Mouse (Mus musculus) splenic B cell, adult 2 months (primary cell): ENCODE results near the gene Cela1.
A peak's percentile ranks its signal among the peaks of the same experiment; 100 is the strongest.

Experiments
- DNase-seq: peaks from one replicate; pipeline ENCODE4 v3.0.0-alpha.2; 2011; ENCODE audit warnings: low read depth, low spot score
- H3K27me3 ChIP-seq: 2 replicates; pipeline ENCODE4 v1.6.1; 2012; ENCODE audit warnings: mild to moderate bottlenecking, low read length, moderate library complexity, mixed read lengths; ENCODE audit not compliant: control insufficient read depth, poor library complexity, insufficient read depth, severe bottlenecking
- H3K36me3 ChIP-seq: 2 replicates; pipeline ENCODE4 v1.6.1; 2012; ENCODE audit warnings: mild to moderate bottlenecking, low read length, moderate library complexity, mixed read lengths; ENCODE audit not compliant: control insufficient read depth, poor library complexity, insufficient read depth, severe bottlenecking

Gene Cela1

DNA sequence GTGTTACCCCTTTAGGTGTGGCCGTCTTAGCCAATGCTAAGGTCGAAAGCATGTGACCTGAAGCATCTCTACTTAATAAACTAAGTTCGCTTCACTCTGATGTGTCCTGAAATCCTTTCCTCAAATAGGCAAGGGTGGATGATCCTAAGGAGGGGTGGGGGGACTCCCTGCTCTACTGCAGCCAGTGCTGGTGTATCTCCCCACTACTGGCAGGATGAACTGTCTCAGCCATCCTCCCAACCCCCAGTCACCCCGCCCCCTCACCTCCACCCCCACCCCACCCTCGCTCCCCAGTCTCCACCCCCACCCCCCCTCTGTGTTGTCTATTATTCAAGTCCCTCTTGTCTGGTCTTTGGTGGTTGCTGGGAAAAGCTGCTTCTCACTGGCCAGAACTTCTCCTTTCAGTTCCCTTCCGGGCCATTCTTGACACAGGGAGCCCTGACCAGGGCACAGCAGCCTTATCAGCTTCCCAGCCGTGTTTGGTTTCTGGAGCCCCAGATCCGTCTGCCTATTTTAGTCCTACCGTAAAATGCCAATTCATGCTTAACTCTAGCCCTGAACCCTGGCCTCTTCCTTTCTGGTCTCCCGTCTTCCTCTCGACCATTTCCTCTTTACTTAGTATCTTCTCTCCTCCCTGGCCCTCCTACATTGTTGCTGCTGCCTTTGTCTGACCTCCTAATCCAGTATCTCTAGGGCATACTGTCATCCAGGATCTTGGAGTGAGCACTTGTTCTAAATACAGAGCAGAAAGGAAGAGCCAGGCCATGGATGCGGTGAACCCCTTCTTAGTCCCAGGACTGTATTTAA is 13.9 kb downstream of the Cela1 start:
- no peaks in the 10 kb centered on the region for H3K27me3 ChIP-seq
- peak; percentile 50 for DNase-seq
- no peaks in the 10 kb centered on the region for H3K36me3 ChIP-seq

DNA sequence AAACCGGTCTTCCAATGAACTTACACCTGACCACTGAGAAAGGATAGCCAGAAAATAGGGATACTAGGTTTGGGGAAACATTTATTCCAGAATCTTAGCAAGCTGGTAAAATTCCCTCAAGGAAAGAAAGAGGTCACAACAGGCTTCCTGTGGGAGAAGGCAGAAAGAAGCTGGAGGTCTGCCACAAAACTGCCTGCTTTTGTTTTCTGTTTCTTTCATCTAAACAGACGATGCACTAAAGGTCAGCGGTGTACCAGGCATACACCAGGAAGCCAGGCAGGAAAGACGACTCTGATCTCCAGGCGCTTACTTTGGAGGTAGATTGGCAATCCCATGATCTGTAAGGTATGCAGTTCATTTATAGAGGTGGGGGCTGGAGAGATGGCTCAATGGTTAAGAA is 16.9 kb downstream of the Cela1 start:
- H3K36me3 ChIP-seq, result no peaks in the 10 kb centered on the region
- no peaks in the 10 kb centered on the region for H3K27me3 ChIP-seq
- DNase-seq, result no peak

DNA sequence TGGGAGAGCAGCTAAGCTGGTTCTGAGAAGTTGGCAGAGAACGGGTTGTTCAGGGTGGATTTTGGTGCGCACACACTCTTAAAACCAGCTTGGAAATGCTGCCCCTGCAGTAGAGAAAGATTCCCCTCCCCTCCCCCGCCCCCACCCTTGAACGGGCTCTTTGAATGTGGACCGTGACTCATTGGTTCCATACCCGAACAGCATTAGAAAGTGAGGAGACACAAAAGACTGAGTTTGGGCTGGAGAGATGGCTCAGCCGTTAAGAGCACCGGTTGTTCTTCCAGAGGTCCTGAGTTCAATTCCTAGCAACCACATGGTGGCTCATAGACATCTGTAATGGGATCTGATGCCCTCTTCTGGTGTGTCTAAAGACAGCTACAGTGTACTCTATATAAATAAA is 17.7 kb downstream of the Cela1 start:
- peak; percentile 42 for DNase-seq
- H3K27me3 ChIP-seq, result no peaks in the 10 kb centered on the region
- H3K36me3 ChIP-seq, result no peaks in the 10 kb centered on the region

DNA sequence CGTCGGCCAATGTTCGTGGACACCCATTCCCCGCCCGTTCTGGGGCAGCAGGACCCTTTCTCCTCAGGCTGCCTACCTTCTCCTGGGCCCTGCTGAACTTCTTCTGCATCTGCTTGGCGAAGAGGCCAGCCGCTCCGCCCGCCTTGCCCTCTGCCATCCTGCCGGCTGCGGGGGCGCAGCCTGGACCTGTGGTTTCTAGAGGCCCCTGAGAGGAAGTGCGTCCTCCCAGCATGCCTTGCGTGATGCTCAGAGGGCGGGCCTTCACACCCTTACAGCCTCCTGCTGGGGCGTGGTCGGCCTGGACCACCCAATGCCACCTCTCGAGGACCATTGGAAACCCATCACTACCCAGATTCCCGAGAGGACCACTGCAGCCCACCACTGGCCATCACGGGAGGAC is 18.4 kb downstream of the Cela1 start, which contains the start of gene Bin2:
TSS of gene Bin2 (minus strand) at position 217 of the 400 bp plus-strand sequence.
- no peaks in the 10 kb centered on the region for H3K27me3 ChIP-seq
- no peaks in the 10 kb centered on the region for H3K36me3 ChIP-seq
- DNase-seq, result peak; percentile 88

DNA sequence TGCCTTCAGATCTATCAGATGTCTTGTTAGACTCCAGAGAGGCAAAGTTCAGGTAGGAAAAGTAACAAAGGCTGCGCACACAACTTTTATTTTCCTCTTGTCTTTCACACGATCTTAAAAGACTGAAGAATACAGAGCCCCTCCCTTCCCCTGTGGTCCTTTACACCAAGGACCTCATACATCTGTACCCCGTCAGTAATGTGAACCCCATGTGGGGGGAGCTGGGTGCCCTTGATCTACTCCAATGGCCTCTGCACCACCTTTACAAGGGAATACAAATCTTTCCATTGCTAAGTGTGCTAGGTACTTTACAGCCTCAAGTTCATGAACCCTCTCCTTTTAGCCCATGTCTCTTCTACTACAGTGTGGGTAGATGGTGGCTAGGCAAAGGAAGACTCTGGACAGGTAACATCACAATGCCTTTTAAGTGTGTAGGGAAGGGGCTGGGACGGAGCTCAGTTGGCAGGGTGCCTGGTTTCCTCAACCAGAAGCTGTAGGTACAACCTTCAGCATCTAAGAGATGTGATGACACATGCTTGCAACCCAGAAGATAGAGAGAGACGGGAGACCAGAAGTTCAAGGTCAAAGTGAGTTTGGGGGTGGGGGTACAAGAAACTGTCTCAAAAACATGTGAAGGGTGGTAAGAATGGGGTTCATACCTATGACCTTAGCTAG is 19.7 kb downstream of the Cela1 start:
- H3K36me3 ChIP-seq, result no peaks in the 10 kb centered on the region
- H3K27me3 ChIP-seq, result no peaks in the 10 kb centered on the region
- no peak for DNase-seq

DNA sequence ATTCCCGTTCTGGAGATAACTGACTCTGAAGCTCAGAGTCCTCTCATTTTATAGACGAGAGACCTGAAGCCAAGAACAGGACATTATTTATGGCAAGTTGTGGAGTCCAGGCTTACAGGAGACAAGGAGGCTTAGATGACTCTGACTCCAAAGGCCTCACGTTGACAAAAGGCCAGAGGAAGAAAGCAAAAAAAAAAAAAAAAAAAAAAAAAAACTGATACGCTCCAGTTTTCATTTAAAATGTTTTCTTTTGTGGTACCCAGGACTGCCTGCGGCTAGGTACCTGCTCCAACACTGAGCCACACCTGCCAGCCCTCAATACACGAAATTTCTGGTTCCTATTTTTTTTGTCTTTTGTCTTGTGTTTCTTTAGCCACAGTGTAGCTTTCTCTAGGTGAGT is 20.3 kb downstream of the Cela1 start:
- no peaks in the 10 kb centered on the region for H3K36me3 ChIP-seq
- H3K27me3 ChIP-seq, result no peaks in the 10 kb centered on the region
- DNase-seq, result no peak

DNA sequence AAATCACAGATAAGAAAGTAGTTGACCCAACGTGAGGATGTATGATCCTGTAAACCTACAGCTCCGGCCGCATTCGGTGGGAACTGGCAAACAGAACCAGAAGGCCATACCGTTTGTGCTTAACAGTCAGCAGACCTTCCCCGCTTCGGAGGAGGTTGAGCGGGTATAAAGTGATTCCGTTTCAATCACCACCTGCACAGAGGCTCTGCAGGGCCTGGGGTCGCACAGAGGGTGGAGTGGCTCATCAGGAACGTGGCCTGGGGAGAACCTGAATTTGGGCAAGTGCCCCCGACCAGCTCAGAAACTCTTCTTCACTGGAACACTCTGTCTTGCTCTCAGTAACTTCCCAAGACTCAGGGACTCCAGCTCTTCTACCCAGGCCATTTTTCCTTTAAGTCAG is 20.9 kb downstream of the Cela1 start:
- H3K36me3 ChIP-seq, result no peaks in the 10 kb centered on the region; the same call in 1 of the 2 replicates
- no peaks in the 10 kb centered on the region for H3K27me3 ChIP-seq
- no peak for DNase-seq

DNA sequence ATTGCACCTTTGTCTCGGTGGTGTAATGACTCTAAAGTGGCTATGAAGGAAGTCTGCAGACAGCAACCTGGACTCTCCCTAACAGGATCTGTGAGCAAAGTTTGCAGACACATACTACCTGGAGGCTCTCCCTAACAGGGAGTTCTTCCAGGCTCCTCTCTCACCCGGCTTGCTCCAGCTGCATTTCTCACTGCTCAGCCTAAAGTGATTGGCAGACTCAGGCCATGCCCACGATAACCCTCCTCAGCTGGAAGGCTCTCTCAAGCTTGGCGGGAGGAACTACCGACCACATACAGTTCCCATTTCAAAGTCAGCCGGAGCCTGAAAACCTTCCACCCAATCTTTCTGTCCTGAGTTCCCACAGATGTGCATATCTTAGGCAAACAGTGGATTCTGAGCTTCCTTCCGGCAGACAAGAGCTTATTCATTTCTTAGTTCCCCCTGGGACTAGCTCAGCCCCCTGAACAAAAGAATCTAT is 21.5 kb downstream of the Cela1 start:
- Histone ChIP-seq H3K27me3 (no peaks in the 10 kb centered on the region), H3K36me3 (no peaks in the 10 kb centered on the region; the same call in 1 of the 2 replicates)
- no peak for DNase-seq

DNA sequence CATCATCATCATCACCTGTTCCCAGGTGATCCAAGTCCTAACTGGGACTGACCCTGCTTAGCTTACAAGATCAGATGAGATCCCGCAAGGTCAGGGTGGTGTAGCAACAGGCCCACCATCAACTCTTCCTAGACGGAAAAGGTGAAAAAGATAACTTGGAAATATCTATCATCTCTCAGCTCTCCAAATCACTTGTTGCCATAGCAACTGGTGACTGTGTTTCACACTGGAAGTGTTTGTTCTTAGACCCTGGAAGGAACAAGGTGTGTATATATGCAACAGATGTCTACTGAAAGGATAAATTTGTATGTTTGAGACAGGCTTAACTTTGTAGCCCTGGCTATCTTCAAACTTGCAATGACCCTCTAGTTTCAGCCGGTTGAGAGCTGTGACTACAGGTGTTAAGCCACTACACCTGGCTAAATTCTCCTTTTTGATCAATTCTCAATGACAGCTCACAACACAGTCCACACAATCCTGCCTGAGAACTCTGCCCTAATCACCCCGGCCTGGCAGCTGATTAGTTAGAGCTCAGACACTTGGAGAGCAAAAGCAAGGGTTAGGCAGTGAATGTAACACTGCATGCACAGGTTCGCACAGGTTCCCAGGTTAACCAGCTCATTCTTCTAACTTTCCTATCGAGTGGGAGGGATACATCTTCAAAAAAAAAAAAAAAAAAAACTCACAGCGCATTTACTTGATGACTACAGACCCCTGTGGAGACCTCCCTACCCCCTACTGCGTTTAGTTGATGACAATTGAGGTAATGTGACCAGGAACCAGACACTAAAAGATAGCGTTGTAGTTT is 22.1 kb downstream of the Cela1 start:
- peak; percentile 54 for DNase-seq
- H3K27me3 ChIP-seq, result no peaks in the 10 kb centered on the region

DNA sequence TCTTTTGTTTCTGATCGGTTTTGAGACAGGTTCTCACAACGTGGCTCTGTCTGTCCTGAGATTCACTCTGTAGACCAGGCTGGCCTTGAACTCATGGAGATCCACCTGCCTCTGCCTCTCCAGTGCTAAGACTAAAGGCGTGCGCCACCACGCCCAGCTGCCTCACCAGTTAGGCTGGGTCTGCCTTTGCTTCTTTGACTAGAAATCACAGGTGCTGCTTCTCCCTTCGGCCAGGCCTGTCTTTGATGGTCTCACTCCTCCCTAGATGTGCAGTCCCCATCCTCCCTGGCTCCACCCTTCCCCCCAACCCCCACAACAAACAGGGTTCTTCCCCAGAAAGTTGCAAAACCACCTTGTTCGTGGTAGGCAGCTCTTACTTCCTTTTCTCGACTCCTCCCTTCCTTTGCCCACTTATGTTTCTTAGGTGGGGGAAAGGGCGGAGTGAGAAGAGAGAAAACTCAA is 22.9 kb downstream of the Cela1 start:
- H3K36me3 ChIP-seq, result peaks cover 3% of the 10 kb centered on the region; the same call in 1 of the 2 replicates
- no peaks in the 10 kb centered on the region for H3K27me3 ChIP-seq
- peak; percentile 91 for DNase-seq

More for the DNA sequence above, 22.1 kb downstream of the Cela1 start:
- peaks cover 3% of the 10 kb centered on the region; the same call in 1 of the 2 replicates for H3K36me3 ChIP-seq

DNA sequence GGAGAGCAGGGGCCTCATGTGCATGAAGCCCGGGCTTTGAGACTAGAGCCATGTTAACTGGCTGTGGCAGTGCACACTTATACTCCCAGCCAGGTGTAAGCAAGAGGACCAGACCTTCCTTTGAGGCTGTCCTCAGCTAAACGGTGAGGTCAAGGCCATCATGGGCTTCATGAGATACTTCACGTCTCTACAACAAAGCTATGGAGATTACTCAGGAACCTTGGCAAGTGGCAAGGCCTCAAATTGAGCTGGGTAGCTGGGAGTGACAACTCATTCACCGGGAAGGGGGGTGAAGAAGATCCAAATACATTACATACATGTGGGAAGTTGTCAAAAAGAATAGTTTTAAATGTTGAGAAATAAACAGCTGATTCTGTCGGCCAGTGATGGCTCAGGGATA is 26.9 kb downstream of the Cela1 start:
- no peak for DNase-seq
- Histone ChIP-seq H3K27me3 (no peaks in the 10 kb centered on the region), H3K36me3 (peaks cover 15% of the 10 kb centered on the region)

DNA sequence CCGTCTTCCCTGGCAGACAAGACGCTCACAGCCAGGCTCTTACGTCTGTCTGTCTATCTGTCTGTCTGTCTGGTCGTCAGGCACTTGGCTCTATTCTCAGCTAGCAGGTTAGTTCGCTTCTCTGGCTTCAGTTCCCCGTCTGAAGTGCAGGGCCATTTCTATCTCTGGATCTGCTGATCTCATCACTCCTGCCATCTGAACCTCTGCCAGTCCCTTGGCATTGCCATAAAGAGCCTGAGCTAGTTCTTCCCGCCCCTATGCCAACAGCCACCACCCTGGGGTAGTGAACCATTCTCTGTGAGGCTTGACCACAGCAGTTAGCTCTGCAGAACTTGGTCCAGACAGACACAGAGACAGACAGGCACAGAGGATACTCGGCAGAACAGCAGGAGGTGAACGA is 27.4 kb downstream of the Cela1 start:
- H3K27me3 ChIP-seq, result no peaks in the 10 kb centered on the region
- DNase-seq, result no peak

DNA sequence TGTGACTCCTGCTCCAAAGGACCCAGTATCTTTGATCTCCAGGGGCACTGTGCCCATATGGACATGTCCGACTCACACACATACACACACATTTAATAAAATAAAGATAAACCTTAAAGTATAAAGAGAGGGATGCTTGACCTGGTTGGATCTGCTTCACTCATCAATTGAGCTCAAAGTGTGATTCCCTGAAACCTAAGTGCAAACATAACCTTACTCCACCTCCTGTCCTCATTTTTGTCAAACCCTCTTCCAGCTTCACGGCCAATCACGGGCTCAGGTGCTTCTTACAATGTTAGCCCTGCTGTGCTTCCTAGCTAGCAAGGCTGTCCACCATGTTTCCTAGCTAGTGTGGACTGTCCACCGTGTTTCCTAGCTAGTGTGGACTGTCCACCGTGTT is 32.5 kb downstream of the Cela1 start:
- H3K36me3 ChIP-seq, result peaks cover 27% of the 10 kb centered on the region
- DNase-seq, result no peak
- H3K27me3 ChIP-seq, result no peaks in the 10 kb centered on the region

More for the DNA sequence above, 27.4 kb downstream of the Cela1 start:
- peaks cover 15% of the 10 kb centered on the region for H3K36me3 ChIP-seq

DNA sequence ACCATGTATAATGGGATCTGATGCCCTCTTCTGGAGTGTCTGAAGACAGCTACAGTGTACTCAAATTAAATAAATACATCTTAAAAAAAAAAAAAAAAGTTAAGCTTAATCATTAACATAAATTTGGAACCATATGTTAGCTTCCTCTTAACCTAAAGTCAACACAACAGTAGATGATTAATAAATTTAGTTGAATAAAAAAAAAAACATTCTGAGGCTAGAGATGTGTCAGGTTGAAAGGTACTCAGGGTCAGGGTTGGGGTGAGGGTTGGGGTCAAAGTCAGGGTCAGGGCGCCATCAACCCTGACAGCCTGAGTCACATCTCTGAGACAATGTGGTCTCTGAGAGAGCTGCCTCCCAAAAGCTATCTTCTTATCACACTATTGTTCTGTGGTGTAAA is 33.5 kb downstream of the Cela1 start:
- Histone ChIP-seq H3K36me3 (peaks cover 28% of the 10 kb centered on the region), H3K27me3 (no peaks in the 10 kb centered on the region)
- DNase-seq, result no peak
